Mouse (Mus musculus) cerebellum, postnatal 14 days (tissue): ENCODE measurements at regions not wholly inside any gene's neighbourhood (a gene's known extent, or its start where the extent isn't known, plus 50 kb on each side); places are given as distances from the start of the nearest gene placed in this dataset.
"Not testable (repeated sequence)": the region's sequence is repeated elsewhere in the genome, so short reads cannot be mapped to it uniquely, and the experiment has no call there.

Experiments
- DNase-seq, 2 experiments: peaks; one replicate each; pipeline ENCODE4 v3.0.0; 2021; ENCODE audit warnings: mixed read lengths in 2 of 2

- no peak for DNase-seq
These were observed 350.9 kb downstream of the Plekhb2 start for GRCm38 (mm10) chr1:35200656-35201055.

GRCm38 (mm10) chr1:35201083-35201879 is 351.5 kb downstream of the Plekhb2 start:
- DNase-seq = no peak

- DNase-seq = no peak
These were observed 352.1 kb downstream of the Plekhb2 start for GRCm38 (mm10) chr1:35201880-35202220.

GRCm38 (mm10) chr1:35202551-35202950 is 352.8 kb downstream of the Plekhb2 start:
- peak; percentile 49 to 60 for DNase-seq

- peak; percentile 41 to 48 for DNase-seq
These were observed 357.2 kb downstream of the Plekhb2 start for GRCm38 (mm10) chr1:35206834-35207529.

- DNase-seq = peak; percentile 33 to 47
These were observed 362.5 kb downstream of the Plekhb2 start for GRCm38 (mm10) chr1:35212111-35212891.

- no peak for DNase-seq
These were observed 364.1 kb downstream of the Plekhb2 start for GRCm38 (mm10) chr1:35213875-35214274.

- DNase-seq = peak; percentile 74 to 76
These were observed 366.6 kb downstream of the Plekhb2 start for GRCm38 (mm10) chr1:35216411-35216810.

GRCm38 (mm10) chr1:35220215-35220614 is 370.4 kb downstream of the Plekhb2 start:
- not testable (repeated sequence) for DNase-seq

GRCm38 (mm10) chr1:35220751-35221150 is 371.0 kb downstream of the Plekhb2 start:
- no peak for DNase-seq

- DNase-seq = no peak
These were observed 382.8 kb downstream of the Plekhb2 start for GRCm38 (mm10) chr1:35232592-35232991.

GRCm38 (mm10) chr1:35238139-35238538 is 388.4 kb downstream of the Plekhb2 start:
- no peak for DNase-seq

- no peak for DNase-seq
These were observed 393.1 kb downstream of the Plekhb2 start for GRCm38 (mm10) chr1:35242849-35243248.

GRCm38 (mm10) chr1:35243339-35243738 is 393.6 kb downstream of the Plekhb2 start:
- DNase-seq = no peak

GRCm38 (mm10) chr1:35265125-35265524 is 415.3 kb downstream of the Plekhb2 start:
- DNase-seq = peak; percentile 39 to 54

- peak; percentile 45 to 51 for DNase-seq
These were observed 416.9 kb downstream of the Plekhb2 start for GRCm38 (mm10) chr1:35266626-35267025.

GRCm38 (mm10) chr1:35267883-35268282 is 418.1 kb downstream of the Plekhb2 start:
- DNase-seq = no peak

GRCm38 (mm10) chr1:35274978-35275377 is 425.2 kb downstream of the Plekhb2 start:
- no peak for DNase-seq
